ENCODE assay signal across 13 mouse cellular contexts in the genomic region with DNA sequence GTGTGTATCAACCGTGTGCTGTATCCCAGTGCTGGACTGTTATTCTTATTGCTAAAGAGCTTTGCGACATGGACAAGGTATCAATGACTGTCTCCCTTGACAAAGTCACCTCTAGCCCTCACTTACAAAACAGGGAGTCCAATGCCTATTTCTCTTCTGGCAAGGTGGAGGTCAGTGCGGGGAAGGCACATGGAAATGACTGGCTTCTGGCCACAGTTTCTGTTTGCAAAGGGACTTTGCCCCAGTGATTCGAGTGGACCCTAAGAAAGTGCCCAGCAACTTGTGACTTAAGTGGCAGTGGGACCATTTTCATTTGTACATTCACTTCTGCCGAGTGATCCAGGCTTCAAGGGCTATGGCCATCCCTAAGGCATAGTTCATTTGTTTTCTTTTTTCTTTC. TPM values are rescaled to one million over a fixed set of nuclear protein-coding genes. Genes with fewer than 3 reads are reported as not detected.
DNase-seq lines count a peak whose midpoint lies in the region; ATAC-seq and TF ChIP-seq lines count a peak whose summit lies in the region.
"Had no signal": no experiment of that assay in that cellular context is flagged by ENCODE, and none has a peak within 500 bp of the region (broad histone marks: within the 10 kb centered on the region; RNA-seq: fewer than 3 reads in every experiment).

No protein-coding gene starts in this region.

- no peak for DNase-seq in heart, adult 8-10 months (ENCODE audit: low spot score)
- DNase-seq in lung, embryonic 14.5 days: no peak
- DNase-seq in lung, postnatal 10 days: no peak
- DNase-seq in kidney, adult 8-10 months: peak; percentile 57 to 66
- peak; percentile 46 for DNase-seq in kidney, postnatal 14 days
- no peak for DNase-seq in frontal cortex, postnatal 25 days (ENCODE audit: low spot score in 2 of 2)
- DNase-seq in left cerebral cortex, adult 8-10 months (ENCODE audit: low spot score in 2 of 2): no peak
- DNase-seq: cerebellum, adult 9-10 months; gastrocnemius, postnatal 36 days had no signal

- no peak overlapping the region for H3K4me3 ChIP-seq in heart, embryonic 13.5 days
- no peak overlapping the region for H3K4me3 ChIP-seq in lung, embryonic 14.5 days (ENCODE audit: low read depth, low read length)
- H3K4me3 ChIP-seq: embryonic facial prominence, embryonic 13.5 days; layer of hippocampus, adult 2 months; limb, embryonic 10.5 days had no signal

- ATAC-seq in heart, embryonic 13.5 days (ENCODE audit: extremely low read depth, insufficient number of reproducible peaks, low FRiP score, low TSS enrichment): no peak
- ATAC-seq in lung, embryonic 14.5 days (ENCODE audit: insufficient read depth): no peak

- H3K9me3 ChIP-seq in heart, embryonic 13.5 days: no peaks in the 10 kb centered on the region
- H3K9me3 ChIP-seq in lung, embryonic 14.5 days (ENCODE audit: low read depth, low read length): no peaks in the 10 kb centered on the region
- H3K9me3 ChIP-seq: embryonic facial prominence, embryonic 13.5 days; limb, embryonic 10.5 days had no signal

- H3K27me3 ChIP-seq in heart, embryonic 13.5 days (replicated peaks): no peaks in the 10 kb centered on the region
- H3K27me3 ChIP-seq in lung, embryonic 14.5 days (ENCODE audit: insufficient read depth, low read length): no peaks in the 10 kb centered on the region
- H3K27me3 ChIP-seq: embryonic facial prominence, embryonic 13.5 days had no signal

- no peaks in the 10 kb centered on the region for H3K36me3 ChIP-seq in heart, embryonic 13.5 days
- H3K36me3 ChIP-seq in lung, embryonic 14.5 days (ENCODE audit: insufficient read depth): no peaks in the 10 kb centered on the region
- H3K36me3 ChIP-seq: embryonic facial prominence, embryonic 13.5 days had no signal

- no peak for TF ChIP-seq CTCF in lung, embryonic 14.5 days (IDR thresholded peaks at IDR 0.05; ENCODE audit: low read depth)

- H3K27ac ChIP-seq in heart, embryonic 13.5 days (replicated peaks): 0 out of 2 replicates have a peak overlapping the region, but pooled peaks have one; percentile 99
- peak overlapping the region; percentile 99 for H3K27ac ChIP-seq in lung, embryonic 14.5 days (ENCODE audit: low read depth)
- H3K27ac ChIP-seq: layer of hippocampus, adult 2 months had no signal

- 63% methylated on average over 5 of the region's 5 CpGs for WGBS in heart, embryonic 13.5 days
- WGBS in lung, embryonic 14.5 days: 53% methylated on average over 5 of the region's 5 CpGs

- H3K4me2 ChIP-seq in heart, embryonic 13.5 days: no peak overlapping the region
- peak overlapping the region; percentile 91 for H3K4me2 ChIP-seq in lung, embryonic 14.5 days

- H3K4me1 ChIP-seq in heart, embryonic 13.5 days: peaks cover 86% of the 10 kb centered on the region
- H3K4me1 ChIP-seq in lung, embryonic 14.5 days (ENCODE audit: insufficient read depth): peaks cover 74% of the 10 kb centered on the region

- peak overlapping the region; percentile 57; the same call in 1 of the 2 replicates for H3K9ac ChIP-seq in heart, embryonic 13.5 days
- no peak overlapping the region for H3K9ac ChIP-seq in lung, embryonic 14.5 days
- H3K9ac ChIP-seq: embryonic facial prominence, embryonic 13.5 days had no signal

RNA-seq across cellular contexts. Expression of gene Rai1, which starts 5.6 kb away (rescaled TPM):
- 16.1 and 18.2 TPM in 2 replicates for polyA plus RNA-seq in heart, embryonic 13.5 days (2015; fragmentation: Nextera tagmentation; extraction: Ambion mirVana)
- total RNA-seq in heart, adult 8-10 months (2022): 10 to 100 TPM; 20.4 to 25.3 (median 22.5) TPM
- 31.8 and 37.8 TPM in 2 replicates for polyA plus RNA-seq in lung, embryonic 14.5 days (2014; fragmentation: Nextera tagmentation; extraction: Ambion mirVana)
- total RNA-seq in left cerebral cortex, adult 8-10 months (2022): 10 to 100 TPM; 69.5 to 78.3 (median 71.5) TPM

Comparison
In these comparisons a context has a peak if more than half of its experiments do, and no peak if none do; other contexts are left out.
1. DNase-seq: peak in kidney, adult 8-10 months (2 of 2) and kidney, postnatal 14 days (single experiment); none in heart, adult 8-10 months (single experiment), lung, embryonic 14.5 days (single experiment), lung, postnatal 10 days (single experiment), frontal cortex, postnatal 25 days (0 of 2) and left cerebral cortex, adult 8-10 months (0 of 2).